Mouse (Mus musculus): Measurements from ENCODE around the gene Slc30a3. TPM values are rescaled to one million over a fixed set of nuclear protein-coding genes. Genes with fewer than 3 reads are reported as not detected.

The Slc30a3 gene
- polyA plus RNA-seq, 1 experiment from 2014 or later = 18.0 TPM

DNA sequence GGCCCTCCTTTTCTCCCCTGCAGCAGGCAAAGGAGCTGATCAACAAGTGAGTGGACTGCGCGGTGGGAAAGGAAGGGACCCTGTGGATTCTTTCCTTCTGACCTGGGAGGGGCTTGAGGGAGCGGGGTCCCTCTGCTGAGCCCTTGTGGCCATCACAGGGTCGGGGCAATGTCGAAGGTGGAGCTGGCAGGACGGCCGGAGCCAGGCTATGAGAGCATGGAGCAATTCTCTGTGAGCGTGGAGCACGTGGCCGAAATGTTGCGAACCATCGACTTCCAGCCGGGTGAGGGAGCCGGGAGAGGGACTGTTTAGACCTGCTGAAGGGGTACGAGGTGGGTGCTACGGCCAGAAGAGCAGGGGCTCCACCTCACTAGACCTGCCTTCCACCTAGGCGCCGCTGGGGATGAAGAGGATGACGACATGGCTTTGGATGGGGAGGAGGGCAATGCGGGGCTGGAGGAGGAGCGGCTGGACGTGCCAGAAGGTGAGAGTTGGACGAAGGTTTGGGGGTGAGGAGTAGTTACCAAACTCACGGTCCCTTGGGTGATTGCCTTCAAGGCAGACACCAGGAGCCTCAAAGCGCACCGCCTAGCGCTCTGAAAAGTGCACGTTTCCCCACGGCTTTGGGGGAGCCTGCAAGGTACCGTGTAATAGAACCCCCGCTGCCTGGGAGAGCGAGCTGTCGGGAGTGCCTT lies 28.8 kb upstream of the Slc30a3 start:
- no peak for ATAC-seq
- Histone ChIP-seq H3K27ac (ENCODE audit: low read length) (no peak overlapping the region), H3K9me3 (replicated peaks; ENCODE audit: control insufficient read depth, low read length, poor library complexity, severe bottlenecking) (no peaks in the 10 kb centered on the region), H3K4me1 (ENCODE audit: control insufficient read depth, insufficient read depth, low read length) (peaks cover 13% of the 10 kb centered on the region), H3K27me3 (ENCODE audit: control insufficient read depth, insufficient read depth, low read depth, low read length) (peaks cover 52% of the 10 kb centered on the region), H3K9ac (ENCODE audit: low read depth, low read length) (no peak overlapping the region), H3K4me2 (ENCODE audit: low read length) (peak overlapping the region; percentile 64), H3K4me3 (ENCODE audit: low read depth, low read length) (peak overlapping the region; percentile 31), H3K36me3 (ENCODE audit: control insufficient read depth, insufficient read depth, low read length) (no peaks in the 10 kb centered on the region)
- under 1% methylated on average over 31 of the region's 33 CpGs for WGBS

DNA sequence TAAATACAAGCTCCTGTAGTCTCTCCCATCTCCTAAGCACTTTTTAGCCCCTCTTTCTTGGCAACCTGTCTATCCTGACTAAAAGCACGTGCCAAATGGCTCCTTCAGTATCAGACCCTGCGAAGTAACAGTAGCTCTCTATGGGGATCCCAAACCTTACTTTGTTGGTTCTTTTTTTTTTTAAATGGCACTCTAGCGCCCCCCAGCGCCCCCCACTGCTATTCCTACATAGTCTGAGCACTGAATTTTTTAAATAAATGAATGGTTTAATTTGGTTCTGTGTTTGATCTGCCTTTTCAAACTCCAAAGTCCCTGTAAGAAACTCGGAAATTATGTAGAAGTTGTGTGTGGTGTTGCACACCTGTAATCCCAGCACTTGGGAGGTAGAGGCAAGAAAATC lies 18.0 kb upstream of the Slc30a3 start:
- no peak overlapping the region for H3K4me2 ChIP-seq (ENCODE audit: low read length)
- no peak for ATAC-seq
- H3K36me3 ChIP-seq (ENCODE audit: control insufficient read depth, insufficient read depth, low read length) = no peaks in the 10 kb centered on the region

DNA sequence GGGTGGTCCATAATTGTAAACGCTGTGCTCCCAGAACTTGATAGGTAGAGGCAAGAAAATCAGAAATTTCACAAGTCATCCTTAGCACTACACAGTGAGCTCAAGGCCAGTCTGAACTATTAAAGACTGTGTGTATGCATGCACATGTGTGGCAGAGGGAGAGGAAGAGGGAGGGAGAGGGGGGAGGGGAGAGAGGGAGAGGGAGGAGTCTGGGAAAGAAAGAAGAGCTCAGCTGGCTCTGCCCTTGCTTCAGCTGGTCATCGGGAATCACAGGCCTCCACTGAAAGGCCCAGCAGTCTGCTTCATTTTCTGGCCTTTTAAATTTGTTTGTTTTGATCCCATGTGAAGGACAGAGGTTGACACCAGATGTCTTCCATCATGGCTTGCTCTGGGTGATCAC lies 15.4 kb upstream of the Slc30a3 start:
- Histone ChIP-seq H3K4me3 (ENCODE audit: low read depth, low read length) (no peak overlapping the region), H3K36me3 (ENCODE audit: control insufficient read depth, insufficient read depth, low read length) (no peaks in the 10 kb centered on the region), H3K27me3 (ENCODE audit: control insufficient read depth, insufficient read depth, low read depth, low read length) (no peaks in the 10 kb centered on the region), H3K9ac (ENCODE audit: low read depth, low read length) (no peak overlapping the region), H3K4me2 (ENCODE audit: low read length) (no peak overlapping the region), H3K9me3 (replicated peaks; ENCODE audit: control insufficient read depth, low read length, poor library complexity, severe bottlenecking) (no peaks in the 10 kb centered on the region), H3K4me1 (ENCODE audit: control insufficient read depth, insufficient read depth, low read length) (no peaks in the 10 kb centered on the region), H3K27ac (ENCODE audit: low read length) (no peak overlapping the region)
- ATAC-seq = no peak
- 47% methylated on average over 2 of the region's 2 CpGs for WGBS

More for the DNA sequence above, 18.0 kb upstream of the Slc30a3 start:
- Histone ChIP-seq H3K9ac (ENCODE audit: low read depth, low read length) (no peak overlapping the region), H3K4me1 (ENCODE audit: control insufficient read depth, insufficient read depth, low read length) (no peaks in the 10 kb centered on the region), H3K4me3 (ENCODE audit: low read depth, low read length) (no peak overlapping the region), H3K27me3 (ENCODE audit: control insufficient read depth, insufficient read depth, low read depth, low read length) (peaks cover 3% of the 10 kb centered on the region; the same call in 1 of the 2 replicates), H3K27ac (ENCODE audit: low read length) (no peak overlapping the region), H3K9me3 (replicated peaks; ENCODE audit: control insufficient read depth, low read length, poor library complexity, severe bottlenecking) (no peaks in the 10 kb centered on the region)
- 45% methylated on average over 5 of the region's 5 CpGs for WGBS

DNA sequence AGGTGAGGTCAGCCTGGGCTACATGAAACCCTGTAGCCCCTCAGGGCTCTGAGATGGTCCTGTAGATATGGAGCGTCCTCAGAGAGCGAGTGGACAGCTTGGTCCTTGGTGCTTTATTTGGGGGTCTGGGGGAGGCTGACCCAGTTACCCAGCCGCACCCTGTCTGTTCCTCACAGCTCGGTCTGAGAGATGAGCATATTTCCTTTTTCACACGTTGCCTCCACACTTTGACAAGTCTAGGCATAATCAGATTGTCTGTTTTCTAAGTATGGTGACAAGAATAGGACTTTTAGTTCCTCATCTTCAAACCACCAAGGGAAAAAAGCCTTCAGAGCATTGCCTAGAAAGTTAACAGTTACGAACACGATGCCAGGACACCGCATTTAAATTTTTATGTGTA lies 13.1 kb upstream of the Slc30a3 start:
- no peak overlapping the region for H3K4me2 ChIP-seq (ENCODE audit: low read length)
- no peaks in the 10 kb centered on the region for H3K36me3 ChIP-seq (ENCODE audit: control insufficient read depth, insufficient read depth, low read length)
- H3K4me3 ChIP-seq (ENCODE audit: low read depth, low read length) = no peak overlapping the region
- no peak overlapping the region for H3K27ac ChIP-seq (ENCODE audit: low read length)
- no peak for ATAC-seq
- H3K27me3 ChIP-seq (ENCODE audit: control insufficient read depth, insufficient read depth, low read depth, low read length) = no peaks in the 10 kb centered on the region
- H3K9me3 ChIP-seq (replicated peaks; ENCODE audit: control insufficient read depth, low read length, poor library complexity, severe bottlenecking) = no peaks in the 10 kb centered on the region
- no peak overlapping the region for H3K9ac ChIP-seq (ENCODE audit: low read depth, low read length)
- H3K4me1 ChIP-seq (ENCODE audit: control insufficient read depth, insufficient read depth, low read length) = no peaks in the 10 kb centered on the region
- WGBS = 88% methylated on average over 8 of the region's 8 CpGs

DNA sequence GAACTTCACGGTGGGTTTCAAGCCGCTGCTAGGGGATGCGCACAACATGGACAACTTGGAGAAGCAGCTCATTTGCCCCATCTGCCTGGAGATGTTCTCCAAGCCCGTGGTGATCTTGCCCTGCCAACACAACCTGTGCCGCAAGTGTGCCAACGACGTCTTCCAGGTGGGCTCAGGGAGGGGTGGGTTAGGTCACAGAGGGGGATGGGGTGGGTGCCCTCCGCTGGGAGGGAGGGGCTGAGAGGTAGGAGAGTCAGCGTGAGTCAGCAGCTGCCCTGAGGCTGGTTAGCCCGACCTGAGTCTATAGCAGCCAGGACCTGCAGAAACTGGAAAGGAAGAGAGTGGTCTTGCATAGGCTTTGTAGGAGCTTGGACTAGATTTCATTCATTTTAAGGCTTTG lies 8.9 kb upstream of the Slc30a3 start:
- no peak overlapping the region for H3K4me3 ChIP-seq (ENCODE audit: low read depth, low read length)
- H3K4me1 ChIP-seq (ENCODE audit: control insufficient read depth, insufficient read depth, low read length) = no peaks in the 10 kb centered on the region
- H3K36me3 ChIP-seq (ENCODE audit: control insufficient read depth, insufficient read depth, low read length) = no peaks in the 10 kb centered on the region

DNA sequence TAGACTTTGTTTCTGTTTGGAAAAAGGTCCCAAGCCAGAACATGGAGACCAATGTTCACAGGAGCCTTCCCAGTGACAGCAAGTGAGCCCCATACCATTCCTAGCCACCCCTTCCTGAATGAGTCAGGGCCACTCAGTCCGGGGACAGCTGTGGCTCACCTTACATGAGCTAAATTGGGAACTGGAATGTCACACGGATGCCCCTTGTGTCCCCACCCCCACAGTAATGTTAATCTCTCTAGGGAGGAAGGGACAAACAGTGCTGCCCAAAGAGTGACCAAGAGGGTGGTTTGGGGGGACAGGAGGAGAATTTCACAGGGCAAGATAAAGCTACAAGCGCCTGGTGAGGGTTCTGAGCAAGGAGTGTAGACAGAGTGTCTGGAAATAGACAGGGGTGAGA lies 8.3 kb upstream of the Slc30a3 start, which contains the start of gene Trim54:
Gene Trim54, plus strand, starts transcription at position 359 of the 400 bp plus-strand sequence.
- H3K9me3 ChIP-seq (replicated peaks; ENCODE audit: control insufficient read depth, low read length, poor library complexity, severe bottlenecking) = no peaks in the 10 kb centered on the region
- no peaks in the 10 kb centered on the region for H3K36me3 ChIP-seq (ENCODE audit: control insufficient read depth, insufficient read depth, low read length)
- H3K27me3 ChIP-seq (ENCODE audit: control insufficient read depth, insufficient read depth, low read depth, low read length) = no peaks in the 10 kb centered on the region
- no peak for ATAC-seq
- no peak within 1 kb of the TSS for H3K4me2 ChIP-seq (ENCODE audit: low read length)
- no peaks in the 10 kb centered on the region for H3K4me1 ChIP-seq (ENCODE audit: control insufficient read depth, insufficient read depth, low read length)
- no peak within 1 kb of the TSS for H3K4me3 ChIP-seq (ENCODE audit: low read depth, low read length)
- 53% methylated on average over 3 of the region's 3 CpGs for WGBS
- H3K9ac ChIP-seq (ENCODE audit: low read depth, low read length) = no peak within 1 kb of the TSS
- no peak within 1 kb of the TSS for H3K27ac ChIP-seq (ENCODE audit: low read length)

More for the DNA sequence above, 8.9 kb upstream of the Slc30a3 start:
- ATAC-seq = no peak
- Histone ChIP-seq H3K9me3 (replicated peaks; ENCODE audit: control insufficient read depth, low read length, poor library complexity, severe bottlenecking) (no peaks in the 10 kb centered on the region), H3K4me2 (ENCODE audit: low read length) (no peak overlapping the region), H3K27ac (ENCODE audit: low read length) (no peak overlapping the region), H3K27me3 (ENCODE audit: control insufficient read depth, insufficient read depth, low read depth, low read length) (no peaks in the 10 kb centered on the region), H3K9ac (ENCODE audit: low read depth, low read length) (no peak overlapping the region)
- WGBS = 31% methylated on average over 10 of the region's 10 CpGs

DNA sequence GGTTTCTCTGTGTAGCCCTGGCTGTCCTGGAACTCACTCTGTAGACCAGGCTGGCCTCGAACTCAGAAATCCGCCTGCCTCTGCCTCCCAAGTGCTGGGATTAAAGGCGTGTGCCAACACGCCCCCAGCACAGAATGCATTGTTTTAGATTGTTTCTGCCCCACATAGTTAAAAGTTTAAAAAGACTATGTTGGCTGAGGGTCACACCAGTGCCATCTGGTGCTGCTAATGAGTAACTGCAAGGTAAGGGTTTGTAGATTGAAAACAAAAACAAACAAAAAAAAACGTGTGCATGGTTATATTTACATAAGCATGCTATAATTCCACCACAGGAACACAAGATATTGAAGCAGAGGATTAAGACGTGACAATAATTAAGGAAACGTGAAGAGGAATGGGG lies 2.7 kb upstream of the Slc30a3 start:
- no peak for ATAC-seq
- no peaks in the 10 kb centered on the region for H3K9me3 ChIP-seq (replicated peaks; ENCODE audit: control insufficient read depth, low read length, poor library complexity, severe bottlenecking)
- no peaks in the 10 kb centered on the region for H3K4me1 ChIP-seq (ENCODE audit: control insufficient read depth, insufficient read depth, low read length)
- H3K36me3 ChIP-seq (ENCODE audit: control insufficient read depth, insufficient read depth, low read length) = no peaks in the 10 kb centered on the region
- no peak overlapping the region for H3K9ac ChIP-seq (ENCODE audit: low read depth, low read length)
- no peak overlapping the region for H3K27ac ChIP-seq (ENCODE audit: low read length)
- 35% methylated on average over 7 of the region's 7 CpGs for WGBS
- H3K27me3 ChIP-seq (ENCODE audit: control insufficient read depth, insufficient read depth, low read depth, low read length) = no peaks in the 10 kb centered on the region
- H3K4me3 ChIP-seq (ENCODE audit: low read depth, low read length) = no peak overlapping the region
- H3K4me2 ChIP-seq (ENCODE audit: low read length) = no peak overlapping the region

DNA sequence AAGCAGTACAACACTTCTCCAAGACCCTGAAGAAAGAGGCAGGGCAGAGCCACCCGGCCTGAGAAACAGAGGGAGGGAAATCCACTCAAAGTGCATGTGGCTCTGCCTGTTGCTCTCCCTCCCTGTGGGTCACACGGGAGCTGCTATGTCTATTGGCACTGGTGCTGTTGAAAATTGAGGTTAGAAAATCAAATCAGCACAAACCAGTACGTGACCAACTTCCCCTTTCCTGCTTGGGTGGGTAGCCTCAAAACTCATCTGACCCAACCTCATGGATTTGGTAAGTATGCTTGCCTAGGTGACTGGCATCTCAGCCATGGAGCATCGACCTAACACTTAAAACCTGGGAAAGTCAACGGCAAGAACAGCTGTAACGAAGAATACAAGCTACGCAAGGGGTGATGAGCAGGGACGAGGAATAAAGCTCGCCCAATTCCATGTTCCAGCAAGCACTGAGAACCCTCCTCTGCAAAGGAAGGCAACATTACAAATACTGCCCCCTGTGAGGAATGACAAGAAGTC lies 2.2 kb downstream of the Slc30a3 start, which contains the start of gene Dnajc5g:
Gene Dnajc5g, plus strand, starts transcription at position 472 of the 522 bp plus-strand sequence.
- no peak for ATAC-seq
- H3K27ac ChIP-seq (ENCODE audit: low read length) = no peak within 1 kb of the TSS
- H3K9ac ChIP-seq (ENCODE audit: low read depth, low read length) = no peak within 1 kb of the TSS
- 85% methylated on average over 9 of the region's 9 CpGs for WGBS
- H3K4me1 ChIP-seq (ENCODE audit: control insufficient read depth, insufficient read depth, low read length) = no peaks in the 10 kb centered on the region
- H3K27me3 ChIP-seq (ENCODE audit: control insufficient read depth, insufficient read depth, low read depth, low read length) = no peaks in the 10 kb centered on the region
- no peak within 1 kb of the TSS for H3K4me2 ChIP-seq (ENCODE audit: low read length)
- H3K4me3 ChIP-seq (ENCODE audit: low read depth, low read length) = no peak within 1 kb of the TSS
- H3K36me3 ChIP-seq (ENCODE audit: control insufficient read depth, insufficient read depth, low read length) = no peaks in the 10 kb centered on the region
- no peaks in the 10 kb centered on the region for H3K9me3 ChIP-seq (replicated peaks; ENCODE audit: control insufficient read depth, low read length, poor library complexity, severe bottlenecking)

DNA sequence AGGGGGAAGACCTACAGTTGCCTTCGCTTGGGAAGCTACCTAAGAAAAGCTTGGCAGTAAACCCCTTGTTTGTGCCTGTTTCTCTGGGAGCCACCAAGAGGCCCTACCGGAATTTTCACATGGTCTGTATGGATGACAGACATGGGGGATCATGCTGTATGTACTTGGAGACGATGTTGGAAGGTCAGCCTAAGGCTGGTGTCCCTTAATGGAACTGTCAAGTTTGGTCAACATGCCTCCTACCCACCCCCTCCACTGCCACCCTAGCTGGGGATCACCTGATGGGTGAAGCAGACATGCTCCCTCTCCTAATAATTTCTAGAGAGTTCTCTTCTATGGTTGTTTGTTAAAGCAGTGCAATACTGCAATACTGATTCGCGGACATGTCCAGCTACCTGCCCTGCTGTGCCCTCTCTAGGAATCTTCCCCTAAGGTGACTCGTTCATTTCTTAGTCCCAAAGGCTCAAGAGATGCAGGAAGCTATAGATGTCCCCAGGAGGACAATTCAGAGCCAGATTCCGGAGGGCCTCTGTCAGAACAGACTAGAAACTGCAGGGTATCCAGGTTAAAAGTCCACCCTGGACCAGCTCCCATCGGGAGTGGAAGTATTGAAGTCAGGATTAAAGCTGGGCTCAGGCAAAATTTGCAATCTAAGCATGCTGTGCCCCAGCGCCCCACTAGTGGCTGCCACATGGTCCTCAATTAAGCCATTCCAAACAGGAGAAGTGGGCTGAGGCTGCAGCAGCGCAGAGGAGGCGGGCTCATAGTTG lies 12.1 kb downstream of the Slc30a3 start:
- H3K36me3 ChIP-seq (ENCODE audit: control insufficient read depth, insufficient read depth, low read length) = no peaks in the 10 kb centered on the region
- H3K4me2 ChIP-seq (ENCODE audit: low read length) = no peak overlapping the region
- H3K4me3 ChIP-seq (ENCODE audit: low read depth, low read length) = no peak overlapping the region
- 18% methylated on average over 11 of the region's 11 CpGs for WGBS
- H3K27me3 ChIP-seq (ENCODE audit: control insufficient read depth, insufficient read depth, low read depth, low read length) = peaks cover 51% of the 10 kb centered on the region
- no peak overlapping the region for H3K9ac ChIP-seq (ENCODE audit: low read depth, low read length)
- peaks cover 29% of the 10 kb centered on the region for H3K4me1 ChIP-seq (ENCODE audit: control insufficient read depth, insufficient read depth, low read length)
- H3K9me3 ChIP-seq (replicated peaks; ENCODE audit: control insufficient read depth, low read length, poor library complexity, severe bottlenecking) = no peaks in the 10 kb centered on the region
- no peak for ATAC-seq
- no peak overlapping the region for H3K27ac ChIP-seq (ENCODE audit: low read length)

All from midbrain, embryonic 16.5 days (tissue).